Mouse (Mus musculus) spleen, adult 2 months (tissue): Measurements from ENCODE around the gene Gfer.

Source experiments
- CTCF ChIP-seq: fragments of 200-500 bp; IDR thresholded peaks from 2 replicates; pipeline ENCODE4 v1.5.1; 2011; ENCODE audit warnings: mild to moderate bottlenecking, inconsistent platforms; ENCODE audit not compliant: insufficient read depth, insufficient read length, insufficient replicate concordance; ENCODE audit errors: extremely low read depth
- POLR2A ChIP-seq: fragments of 200-500 bp; IDR thresholded peaks from 2 replicates; pipeline ENCODE4 v1.6.1; 2011; ENCODE audit warnings: low read depth, low read length, inconsistent platforms

DNA sequence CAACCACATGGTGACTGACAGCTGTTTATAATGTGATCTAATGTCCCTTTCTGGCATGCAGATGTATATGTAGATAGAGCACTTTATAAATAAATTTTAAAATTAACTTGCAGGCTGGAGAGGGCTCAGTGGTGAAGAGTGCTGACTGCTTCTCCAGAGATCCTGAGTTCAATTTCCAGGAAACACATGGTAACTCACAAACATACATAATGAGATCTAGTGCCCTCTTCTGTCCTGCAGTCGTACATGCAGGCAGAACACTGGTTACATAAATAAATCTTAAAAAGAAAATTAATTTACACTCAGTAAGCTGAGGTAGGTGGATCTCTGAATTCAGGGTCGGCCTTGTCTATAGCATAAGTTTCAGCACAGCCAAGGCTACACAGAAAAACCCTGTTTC, 12.7 kb upstream of the Gfer start:
- no peak for TF ChIP-seq CTCF
- TF ChIP-seq POLR2A = no peak
